Mouse (Mus musculus) CH12.LX (cell line): Measurements from ENCODE around the gene Capns1. TPM values are rescaled to one million over a fixed set of nuclear protein-coding genes. Genes with fewer than 3 reads are reported as not detected.

ENCODE experiments used
- DNase-seq: peaks from one replicate; pipeline ENCODE4 v3.0.0-alpha.2; 2013; ENCODE audit errors: extremely low read depth
- H3K27ac ChIP-seq: 2 replicates; pipeline ENCODE4 v1.5.1; 2012; ENCODE audit warnings: low read depth, mild to moderate bottlenecking, control low read depth, moderate library complexity; ENCODE audit not compliant: insufficient read depth
- H3K27me3 ChIP-seq: replicated peaks from 2 replicates; pipeline ENCODE3; 2012; ENCODE audit warnings: inconsistent platforms
- H3K36me3 ChIP-seq, 2 experiments: replicated peaks in 1 of 2; 2 replicates each; pipeline versions ENCODE3 to v1.6.1; 2012; ENCODE audit warnings: inconsistent platforms in 1 of 2, low read length in 1 of 2, mild to moderate bottlenecking in 1 of 2, mixed read lengths in 1 of 2, moderate library complexity in 1 of 2; ENCODE audit not compliant: control insufficient read depth in 1 of 2, insufficient read depth in 1 of 2
- H3K4me1 ChIP-seq, 2 experiments: 2 replicates each; pipeline ENCODE4 v1.6.1; 2012; ENCODE audit warnings: inconsistent platforms in 1 of 2, moderate library complexity in 1 of 2; ENCODE audit not compliant: insufficient read depth in 2 of 2, control insufficient read depth in 1 of 2
- H3K4me2 ChIP-seq: 2 replicates; pipeline ENCODE4 v1.6.1; 2012; ENCODE audit warnings: low read depth, mild to moderate bottlenecking, control low read depth; ENCODE audit not compliant: poor library complexity, insufficient read depth, severe bottlenecking
- H3K4me3 ChIP-seq, 3 experiments: fragments of 150-350 bp in 1 of 3; sonication (generic) in 1 of 3; replicated peaks in 1 of 3; 2 replicates each; pipeline versions ENCODE3 to v1.5.1; 2011 to 2012; ENCODE audit warnings: low read depth in 2 of 3, low read length in 2 of 3, mild to moderate bottlenecking in 2 of 3, moderate library complexity in 2 of 3, control low read depth in 1 of 3, improper control_type of control experiment in 1 of 3, inconsistent platforms in 1 of 3, mixed read lengths in 1 of 3; ENCODE audit not compliant: poor library complexity in 1 of 3
- H3K79me2 ChIP-seq: replicated peaks from 2 replicates; pipeline ENCODE4 v1.6.1; 2012; ENCODE audit warnings: mild to moderate bottlenecking, moderate library complexity; ENCODE audit not compliant: control insufficient read depth, poor library complexity, insufficient read depth, severe bottlenecking; ENCODE audit errors: extremely low read depth
- H3K9ac ChIP-seq: 2 replicates; pipeline ENCODE4 v1.6.1; 2012; ENCODE audit warnings: low read depth, mild to moderate bottlenecking, control low read depth, moderate library complexity; ENCODE audit not compliant: insufficient read depth
- H3K9me3 ChIP-seq: replicated peaks from 2 replicates; pipeline ENCODE3; 2012; ENCODE audit warnings: low read length, inconsistent platforms, mixed read lengths
- BHLHE40 ChIP-seq: IDR thresholded peaks from 2 replicates; pipeline ENCODE4 v1.6.1; 2011; ENCODE audit warnings: mild to moderate bottlenecking, low read depth, low read length, improper control_type of control experiment
- CHD2 ChIP-seq: IDR thresholded peaks from 2 replicates; pipeline ENCODE4 v1.6.1; 2011; ENCODE audit warnings: low read length, improper control_type of control experiment
- E2F4 ChIP-seq: IDR thresholded peaks from 2 replicates; pipeline ENCODE4 v1.6.1; 2011; ENCODE audit warnings: low read depth, low read length, improper control_type of control experiment; ENCODE audit not compliant: insufficient replicate concordance
- EP300 ChIP-seq: IDR thresholded peaks from 2 replicates; pipeline ENCODE4 v1.6.1; 2011; ENCODE audit warnings: low read length, improper control_type of control experiment
- GABPA ChIP-seq: IDR thresholded peaks from 2 replicates; pipeline ENCODE4 v1.6.1; 2012; ENCODE audit warnings: low read depth, low read length, improper control_type of control experiment, inconsistent platforms; ENCODE audit not compliant: insufficient replicate concordance
- JUN ChIP-seq: IDR thresholded peaks from 2 replicates; pipeline ENCODE4 v1.6.1; 2011; ENCODE audit warnings: low read depth, mild to moderate bottlenecking, low read length, improper control_type of control experiment, moderate library complexity; ENCODE audit not compliant: insufficient read depth
- KAT2A ChIP-seq: IDR thresholded peaks from 2 replicates; pipeline ENCODE4 v1.6.1; 2012; ENCODE audit warnings: low read length, improper control_type of control experiment, inconsistent platforms; ENCODE audit not compliant: insufficient replicate concordance
- MAFK ChIP-seq: IDR thresholded peaks from 2 replicates; pipeline ENCODE4 v1.6.1; 2011; ENCODE audit warnings: low read length, improper control_type of control experiment; ENCODE audit not compliant: insufficient replicate concordance
- MAX ChIP-seq: IDR thresholded peaks from 2 replicates; pipeline ENCODE4 v1.6.1; 2011; ENCODE audit warnings: low read length, improper control_type of control experiment
- NELFE ChIP-seq: IDR thresholded peaks from 2 replicates; pipeline ENCODE4 v1.6.1; 2011; ENCODE audit warnings: low read depth, low read length, improper control_type of control experiment
- PAX5 ChIP-seq: IDR thresholded peaks from 2 replicates; pipeline ENCODE4 v1.6.1; 2012; ENCODE audit warnings: low read length, inconsistent platforms, mixed read lengths
- POLR2AphosphoS2 ChIP-seq: IDR thresholded peaks from 2 replicates; pipeline ENCODE4 v1.6.1; 2011; ENCODE audit warnings: low read depth, low read length, improper control_type of control experiment
- RAD21 ChIP-seq: IDR thresholded peaks from 2 replicates; pipeline ENCODE4 v1.6.1; 2011; ENCODE audit warnings: low read depth, mild to moderate bottlenecking, low read length, improper control_type of control experiment, moderate library complexity
- TCF12 ChIP-seq: IDR thresholded peaks from 2 replicates; pipeline ENCODE4 v1.6.1; 2014; ENCODE audit warnings: low read depth, mild to moderate bottlenecking, inconsistent platforms, low read length, improper control_type of control experiment
- USF2 ChIP-seq: conservative IDR thresholded peaks from 2 replicates; pipeline ENCODE4 v1.6.1; 2011; ENCODE audit warnings: low read depth, low read length, improper control_type of control experiment
- ZKSCAN1 ChIP-seq: IDR thresholded peaks from 2 replicates; pipeline ENCODE4 v1.6.1; 2012; ENCODE audit warnings: low read depth, inconsistent platforms, low read length, improper control_type of control experiment, borderline replicate concordance
- ZMIZ1 ChIP-seq: IDR thresholded peaks from 2 replicates; pipeline ENCODE4 v1.6.1; 2012; ENCODE audit warnings: low read depth, mild to moderate bottlenecking, inconsistent platforms, low read length, improper control_type of control experiment
- ZNF384 ChIP-seq: IDR thresholded peaks from 2 replicates; pipeline ENCODE4 v1.6.1; 2012; ENCODE audit warnings: low read depth, low read length, improper control_type of control experiment, inconsistent platforms
- dilution Hi-C: fragments of 300-500 bp; cut with MboI; formaldehyde crosslinking; loops from 2 replicates; pipeline ENCODE4 v1.14.3; 2020; ENCODE audit warnings: low sequenced_read_pairs; ENCODE audit not compliant: extremely low pct_unique_long_range_greater_than_20kb, extremely low pct_ligation_motif_present
- in situ Hi-C: fragments of 300-500 bp; cut with MboI; formaldehyde crosslinking; loops from 3 replicates; pipeline ENCODE4 v1.14.3; 2019; ENCODE audit warnings: low sequenced_read_pairs, low pct_ligation_motif_present, low pct_unique_long_range_greater_than_20kb, mixed read lengths
- polyA plus RNA-seq: library from polyadenylated mRNA; unstranded; fragments of >175 nt; gene quantifications from 2 replicates; pipeline ENCODE4 v1.2.1, GENCODE M21; 2012; ENCODE audit warnings: low read depth; ENCODE audit not compliant: insufficient read length
- total RNA-seq, 2 experiments: library from RNA; depleted of rRNA; stranded (reverse); fragments of 300-350 nt in 1 of 2; fragments of >200 nt in 1 of 2; gene quantifications; 2 replicates each; pipeline ENCODE4 v1.2.3; 2012 to 2014

The Capns1 gene
- total and polyA plus RNA-seq, 3 experiments, result 101 to 233 (median 219) TPM

GRCm38 (mm10) chr7:30200200-30200599 lies 1.6 kb upstream of the Capns1 start:
- no peak for DNase-seq
- Histone ChIP-seq H3K27ac (no peak overlapping the region), H3K9me3 (no peaks in the 10 kb centered on the region), H3K9ac (no peak overlapping the region), H3K4me1 (peaks cover 4 to 20% of the 10 kb centered on the region in 2 experiments; a peak in 3 of 4 replicates), H3K4me3 (no peak overlapping the region), H3K79me2 (no peaks in the 10 kb centered on the region), H3K27me3 (no peaks in the 10 kb centered on the region), H3K4me2 (no peak overlapping the region), H3K36me3 (no peaks in the 10 kb centered on the region)
- dilution Hi-C loops (no loop called here), in situ Hi-C loops (no loop called here)
- no peak for TF ChIP-seq TCF12
- TF ChIP-seq RAD21, result no peak
- no peak for TF ChIP-seq ZKSCAN1
- no peak for TF ChIP-seq ZMIZ1

GRCm38 (mm10) chr7:30199498-30200139 lies 1.0 kb upstream of the Capns1 start:
- in situ Hi-C loops, result no loop called here

GRCm38 (mm10) chr7:30197592-30198129 lies 950 bp downstream of the Capns1 start:
- Histone ChIP-seq H3K9ac (no peak overlapping the region), H3K4me3 (no peak overlapping the region), H3K27me3 (no peaks in the 10 kb centered on the region), H3K4me1 (peaks cover 2 to 31% of the 10 kb centered on the region in 2 experiments; a peak in 3 of 4 replicates), H3K79me2 (peaks cover 14% of the 10 kb centered on the region), H3K36me3 (peaks cover 3 to 6% of the 10 kb centered on the region in 2 experiments), H3K4me2 (no peak overlapping the region), H3K27ac (no peak overlapping the region), H3K9me3 (no peaks in the 10 kb centered on the region)
- dilution Hi-C loops, result no loop called here
- no peak for DNase-seq
- in situ Hi-C loops, result no loop called here
- TF ChIP-seq JUN (no peak), NELFE (no peak), PAX5 (no peak), BHLHE40 (no peak), POLR2AphosphoS2 (no peak), MAFK (no peak), MAX (no peak), E2F4 (no peak), ZNF384 (no peak), GABPA (no peak), KAT2A (no peak)

More at GRCm38 (mm10) chr7:30199498-30200139, 1.0 kb upstream of the Capns1 start:
- H3K27me3 ChIP-seq, result no peaks in the 10 kb centered on the region
- H3K4me2 ChIP-seq, result no peak overlapping the region
- TF ChIP-seq EP300, result no peak
- no peak for TF ChIP-seq CHD2
- TF ChIP-seq MAX, result no peak
- no peak for TF ChIP-seq USF2
- no peak overlapping the region for H3K9ac ChIP-seq
- no peak for DNase-seq
- no peaks in the 10 kb centered on the region for H3K9me3 ChIP-seq
- peaks cover 4 to 22% of the 10 kb centered on the region in 2 experiments; a peak in 3 of 4 replicates for H3K4me1 ChIP-seq
- no peak overlapping the region for H3K4me3 ChIP-seq
- no peak overlapping the region for H3K27ac ChIP-seq
- no peaks in the 10 kb centered on the region for H3K36me3 ChIP-seq
- dilution Hi-C loops, result no loop called here
- H3K79me2 ChIP-seq, result no peaks in the 10 kb centered on the region
